Mouse (Mus musculus): ENCODE results near the gene Cep41. TPM values are rescaled to one million over a fixed set of nuclear protein-coding genes. Genes with fewer than 3 reads are reported as not detected.
A peak's percentile ranks its signal among the peaks of the same experiment; 100 is the strongest.

The Cep41 gene
- polyA plus RNA-seq, 1 experiment from 2014 or later: 43.2 TPM

GRCm38 (mm10) chr6:30620994-30621393 is 72.6 kb downstream of the Cep41 start:
- no peak overlapping the region for H3K4me2 ChIP-seq (ENCODE audit: low read depth, severe bottlenecking)
- no peaks in the 10 kb centered on the region for H3K27me3 ChIP-seq (ENCODE audit: control insufficient read depth, insufficient read depth, low read length)
- H3K4me1 ChIP-seq (ENCODE audit: control insufficient read depth, insufficient read depth, low read length): peaks cover 20% of the 10 kb centered on the region
- no peaks in the 10 kb centered on the region for H3K9me3 ChIP-seq (ENCODE audit: control insufficient read depth, low read length)
- no peak overlapping the region for H3K9ac ChIP-seq (ENCODE audit: low read length)
- DNase-seq (ENCODE audit: low spot score): no peak
- H3K36me3 ChIP-seq (ENCODE audit: control insufficient read depth, insufficient read depth, low read length): no peaks in the 10 kb centered on the region
- no peak overlapping the region for H3K4me3 ChIP-seq (ENCODE audit: low read depth, low read length)
- WGBS: 85% methylated on average over 6 of the region's 6 CpGs
- ATAC-seq (ENCODE audit: insufficient number of reproducible peaks, low FRiP score, low TSS enrichment, low read depth): no peak
- H3K27ac ChIP-seq (replicated peaks; ENCODE audit: low read depth, low read length): 0 out of 2 replicates have a peak overlapping the region, but pooled peaks have one; percentile 24

GRCm38 (mm10) chr6:30620591-30620990 is 73.0 kb downstream of the Cep41 start:
- no peak overlapping the region for H3K4me3 ChIP-seq (ENCODE audit: low read depth, low read length)
- no peak overlapping the region for H3K27ac ChIP-seq (replicated peaks; ENCODE audit: low read depth, low read length)
- H3K27me3 ChIP-seq (ENCODE audit: control insufficient read depth, insufficient read depth, low read length): no peaks in the 10 kb centered on the region
- H3K4me1 ChIP-seq (ENCODE audit: control insufficient read depth, insufficient read depth, low read length): peaks cover 24% of the 10 kb centered on the region
- ATAC-seq (ENCODE audit: insufficient number of reproducible peaks, low FRiP score, low TSS enrichment, low read depth) (no peak), DNase-seq (ENCODE audit: low spot score) (no peak)
- H3K36me3 ChIP-seq (ENCODE audit: control insufficient read depth, insufficient read depth, low read length): no peaks in the 10 kb centered on the region
- 79% methylated on average over 4 of the region's 4 CpGs for WGBS
- no peak overlapping the region for H3K9ac ChIP-seq (ENCODE audit: low read length)
- H3K9me3 ChIP-seq (ENCODE audit: control insufficient read depth, low read length): no peaks in the 10 kb centered on the region
- no peak overlapping the region for H3K4me2 ChIP-seq (ENCODE audit: low read depth, severe bottlenecking)

- no peaks in the 10 kb centered on the region for H3K9me3 ChIP-seq (ENCODE audit: control insufficient read depth, low read length)
Observed at GRCm38 (mm10) chr6:30619606-30620005, 73.9 kb downstream of the Cep41 start.

GRCm38 (mm10) chr6:30618735-30619134 is 74.8 kb downstream of the Cep41 start:
- H3K27me3 ChIP-seq (ENCODE audit: control insufficient read depth, insufficient read depth, low read length): no peaks in the 10 kb centered on the region
- no peaks in the 10 kb centered on the region for H3K36me3 ChIP-seq (ENCODE audit: control insufficient read depth, insufficient read depth, low read length)
- H3K4me3 ChIP-seq (ENCODE audit: low read depth, low read length): no peak overlapping the region
- 33% methylated on average over 6 of the region's 6 CpGs for WGBS
- H3K4me2 ChIP-seq (ENCODE audit: low read depth, severe bottlenecking): no peak overlapping the region
- peaks cover 31% of the 10 kb centered on the region for H3K4me1 ChIP-seq (ENCODE audit: control insufficient read depth, insufficient read depth, low read length)
- H3K9me3 ChIP-seq (ENCODE audit: control insufficient read depth, low read length): no peaks in the 10 kb centered on the region
- ATAC-seq (ENCODE audit: insufficient number of reproducible peaks, low FRiP score, low TSS enrichment, low read depth): no peak
- peak overlapping the region; percentile 22; the same call in 1 of the 2 replicates for H3K9ac ChIP-seq (ENCODE audit: low read length)
- no peak for DNase-seq (ENCODE audit: low spot score)
- peak overlapping the region; percentile 93 for H3K27ac ChIP-seq (replicated peaks; ENCODE audit: low read depth, low read length)

More at GRCm38 (mm10) chr6:30619606-30620005, 73.9 kb downstream of the Cep41 start:
- DNase-seq (ENCODE audit: low spot score) (no peak), ATAC-seq (ENCODE audit: insufficient number of reproducible peaks, low FRiP score, low TSS enrichment, low read depth) (no peak)
- Histone ChIP-seq H3K27me3 (ENCODE audit: control insufficient read depth, insufficient read depth, low read length) (no peaks in the 10 kb centered on the region), H3K4me3 (ENCODE audit: low read depth, low read length) (no peak overlapping the region), H3K36me3 (ENCODE audit: control insufficient read depth, insufficient read depth, low read length) (no peaks in the 10 kb centered on the region), H3K9ac (ENCODE audit: low read length) (no peak overlapping the region), H3K27ac (replicated peaks; ENCODE audit: low read depth, low read length) (no peak overlapping the region), H3K4me1 (ENCODE audit: control insufficient read depth, insufficient read depth, low read length) (peaks cover 31% of the 10 kb centered on the region), H3K4me2 (ENCODE audit: low read depth, severe bottlenecking) (no peak overlapping the region)
- WGBS: 77% methylated on average over 5 of the region's 5 CpGs

GRCm38 (mm10) chr6:30617959-30618590 is 75.5 kb downstream of the Cep41 start:
- Histone ChIP-seq H3K36me3 (ENCODE audit: control insufficient read depth, insufficient read depth, low read length) (no peaks in the 10 kb centered on the region), H3K4me3 (ENCODE audit: low read depth, low read length) (no peak overlapping the region), H3K27ac (replicated peaks; ENCODE audit: low read depth, low read length) (peak overlapping the region; percentile 93), H3K4me2 (ENCODE audit: low read depth, severe bottlenecking) (peak overlapping the region; percentile 30; the same call in 1 of the 2 replicates), H3K9me3 (ENCODE audit: control insufficient read depth, low read length) (no peaks in the 10 kb centered on the region), H3K27me3 (ENCODE audit: control insufficient read depth, insufficient read depth, low read length) (no peaks in the 10 kb centered on the region), H3K9ac (ENCODE audit: low read length) (no peak overlapping the region; the same call in 1 of the 2 replicates), H3K4me1 (ENCODE audit: control insufficient read depth, insufficient read depth, low read length) (peaks cover 31% of the 10 kb centered on the region)
- 5% methylated on average over 18 of the region's 18 CpGs for WGBS
- ATAC-seq (ENCODE audit: insufficient number of reproducible peaks, low FRiP score, low TSS enrichment, low read depth) (peak; percentile 45; the same call in 1 of the 2 replicates), DNase-seq (ENCODE audit: low spot score) (peak; percentile 73)

GRCm38 (mm10) chr6:30617020-30617958 is 76.3 kb downstream of the Cep41 start:
- ATAC-seq (ENCODE audit: insufficient number of reproducible peaks, low FRiP score, low TSS enrichment, low read depth): peak; percentile 80

GRCm38 (mm10) chr6:30616491-30616941 is 77.0 kb downstream of the Cep41 start:
- H3K27me3 ChIP-seq (ENCODE audit: control insufficient read depth, insufficient read depth, low read length): no peaks in the 10 kb centered on the region
- H3K4me2 ChIP-seq (ENCODE audit: low read depth, severe bottlenecking): peak overlapping the region; percentile 30; the same call in 1 of the 2 replicates
- no peak overlapping the region for H3K4me3 ChIP-seq (ENCODE audit: low read depth, low read length)
- H3K9ac ChIP-seq (ENCODE audit: low read length): no peak overlapping the region; the same call in 1 of the 2 replicates
- peaks cover 31% of the 10 kb centered on the region for H3K4me1 ChIP-seq (ENCODE audit: control insufficient read depth, insufficient read depth, low read length)
- H3K36me3 ChIP-seq (ENCODE audit: control insufficient read depth, insufficient read depth, low read length): no peaks in the 10 kb centered on the region
- WGBS: under 1% methylated on average over 8 of the region's 8 CpGs
- peak; percentile 80 for DNase-seq (ENCODE audit: low spot score)
- H3K9me3 ChIP-seq (ENCODE audit: control insufficient read depth, low read length): no peaks in the 10 kb centered on the region
- peak; percentile 84 for ATAC-seq (ENCODE audit: insufficient number of reproducible peaks, low FRiP score, low TSS enrichment, low read depth)
- H3K27ac ChIP-seq (replicated peaks; ENCODE audit: low read depth, low read length): peak overlapping the region; percentile 93

More at GRCm38 (mm10) chr6:30617020-30617958, 76.3 kb downstream of the Cep41 start:
- peak; percentile 85 for DNase-seq (ENCODE audit: low spot score)
- Histone ChIP-seq H3K4me2 (ENCODE audit: low read depth, severe bottlenecking) (peak overlapping the region; percentile 30; the same call in 1 of the 2 replicates), H3K27ac (replicated peaks; ENCODE audit: low read depth, low read length) (peak overlapping the region; percentile 93), H3K4me3 (ENCODE audit: low read depth, low read length) (no peak overlapping the region), H3K9ac (ENCODE audit: low read length) (no peak overlapping the region; the same call in 1 of the 2 replicates), H3K27me3 (ENCODE audit: control insufficient read depth, insufficient read depth, low read length) (no peaks in the 10 kb centered on the region), H3K4me1 (ENCODE audit: control insufficient read depth, insufficient read depth, low read length) (peaks cover 31% of the 10 kb centered on the region), H3K36me3 (ENCODE audit: control insufficient read depth, insufficient read depth, low read length) (no peaks in the 10 kb centered on the region), H3K9me3 (ENCODE audit: control insufficient read depth, low read length) (no peaks in the 10 kb centered on the region)
- WGBS: 3% methylated on average over 13 of the region's 13 CpGs

- 24% methylated on average over 4 of the region's 4 CpGs for whole genome bisulfite sequencing
- H3K4me3 ChIP-seq (ENCODE audit: low read depth, low read length): no peak overlapping the region
- H3K4me2 ChIP-seq (ENCODE audit: low read depth, severe bottlenecking): no peak overlapping the region
- H3K27me3 ChIP-seq (ENCODE audit: control insufficient read depth, insufficient read depth, low read length): no peaks in the 10 kb centered on the region
- peaks cover 31% of the 10 kb centered on the region for H3K4me1 ChIP-seq (ENCODE audit: control insufficient read depth, insufficient read depth, low read length)
- H3K36me3 ChIP-seq (ENCODE audit: control insufficient read depth, insufficient read depth, low read length): no peaks in the 10 kb centered on the region
- no peak overlapping the region for H3K9ac ChIP-seq (ENCODE audit: low read length)
- H3K9me3 ChIP-seq (ENCODE audit: control insufficient read depth, low read length): no peaks in the 10 kb centered on the region
- DNase-seq (ENCODE audit: low spot score): no peak
- ATAC-seq (ENCODE audit: insufficient number of reproducible peaks, low FRiP score, low TSS enrichment, low read depth): no peak
- H3K27ac ChIP-seq (replicated peaks; ENCODE audit: low read depth, low read length): peak overlapping the region; percentile 93
Observed at GRCm38 (mm10) chr6:30615741-30616140, 77.8 kb downstream of the Cep41 start.

All from limb, embryonic 11.5 days (tissue).